Mouse (Mus musculus): ENCODE data around the gene Unc5a.

The Unc5a gene

DNA sequence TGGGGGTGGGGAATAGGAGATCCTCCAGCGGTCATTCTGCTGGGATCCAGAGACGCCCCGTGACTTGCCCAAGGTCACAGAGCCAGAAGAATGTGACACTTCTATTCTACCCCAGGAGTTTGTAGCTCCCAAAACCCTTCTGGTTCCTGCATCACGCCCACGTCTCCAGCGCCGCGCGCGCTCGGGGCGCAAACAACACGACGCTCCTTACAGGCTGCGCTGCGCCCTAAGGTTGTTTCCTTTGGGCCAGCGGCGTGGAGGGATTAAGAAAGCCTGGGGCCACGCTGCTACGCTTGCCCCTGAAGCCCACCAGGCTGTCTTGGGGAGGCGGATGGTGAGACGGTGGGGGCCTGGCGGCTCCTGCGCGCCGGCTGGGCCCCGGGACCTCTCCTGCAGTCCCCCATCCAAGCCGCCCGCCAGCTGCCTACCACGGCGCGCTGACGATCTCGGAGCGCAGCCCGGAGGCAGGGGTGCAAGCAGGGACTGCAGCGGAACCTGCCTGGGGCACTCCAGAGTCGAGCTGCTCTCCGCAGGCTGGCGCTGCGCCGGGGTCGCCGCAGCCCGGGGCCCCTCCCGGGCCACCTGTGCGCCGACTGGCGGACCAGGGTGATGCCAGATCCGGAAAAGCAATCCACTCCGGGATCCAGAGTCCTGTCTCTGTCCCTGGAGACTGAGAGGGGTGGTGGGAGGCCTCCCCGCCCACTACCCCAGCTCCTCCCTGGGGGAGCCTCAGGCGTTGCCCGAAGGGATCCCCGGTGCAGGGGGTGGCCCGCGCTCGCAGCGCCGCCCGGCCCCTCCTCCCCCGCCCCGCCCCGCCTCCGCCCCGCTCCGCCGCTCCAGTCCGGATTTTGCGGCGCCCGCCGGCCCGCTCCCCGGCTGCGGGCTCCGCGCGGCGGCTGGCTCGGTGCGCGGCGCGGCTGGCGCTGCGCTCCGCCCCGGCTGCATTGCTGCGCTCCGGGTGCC, at the start of gene Unc5a:
TSS of gene Unc5a (plus strand) at position 881 of the 963 bp plus-strand sequence.
- peak in 1 of 2 experiments; percentile 3 for DNase-seq

DNA sequence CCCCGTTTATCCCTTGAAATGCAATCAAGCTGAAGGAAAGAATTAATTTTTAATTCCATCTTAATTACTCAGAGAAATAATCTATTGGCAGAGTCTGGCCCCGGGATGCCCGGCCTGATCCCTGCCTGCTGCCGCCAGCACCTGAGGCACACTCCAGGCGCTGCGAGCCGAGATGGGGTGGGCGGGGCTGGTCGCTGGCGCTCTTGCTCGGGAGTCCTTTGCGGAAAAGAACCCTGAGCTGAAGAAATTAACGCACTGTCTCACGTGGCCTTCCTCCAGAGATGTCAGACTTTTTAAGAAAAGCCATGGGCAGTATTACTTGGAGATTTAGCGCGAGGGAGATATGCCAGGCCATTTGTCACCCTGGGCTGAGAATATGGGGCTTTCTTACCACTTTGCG, 37.2 kb upstream of the Unc5a start:
- no peak for DNase-seq

DNA sequence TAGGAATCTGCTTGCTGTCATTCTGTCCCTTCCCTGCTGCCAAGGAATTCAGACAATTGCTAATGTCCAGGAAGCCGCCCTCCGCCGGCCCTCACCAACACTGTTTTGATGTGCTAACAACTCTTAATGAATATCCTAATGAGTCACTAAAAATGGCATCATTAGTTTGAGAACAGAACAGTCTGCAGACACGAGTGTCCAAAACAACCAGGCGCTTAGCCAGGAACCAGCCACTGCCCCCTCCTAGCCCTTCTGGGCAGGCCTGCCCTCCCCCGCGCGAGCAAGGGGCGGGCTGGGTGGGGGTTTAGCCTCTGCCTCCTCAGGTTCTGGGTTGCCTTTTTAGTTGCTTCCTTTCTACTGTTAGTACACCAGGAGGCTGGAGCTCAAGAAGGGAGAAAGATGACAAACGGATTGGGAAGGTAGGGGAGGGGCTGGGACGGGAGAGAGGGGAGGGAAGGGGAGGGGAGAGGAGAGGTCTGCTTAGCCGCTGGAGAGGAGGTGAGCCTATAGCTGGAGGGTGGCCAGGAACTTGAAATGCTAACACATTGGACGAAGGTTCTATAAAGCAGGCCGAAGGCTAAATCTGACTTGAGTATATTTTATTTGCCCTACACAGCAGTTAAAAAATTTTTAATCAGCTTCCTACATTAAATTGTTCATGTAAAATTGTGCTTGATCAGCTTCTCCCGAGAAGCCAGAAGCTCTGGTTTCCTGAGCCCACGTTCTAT, 36.2 kb upstream of the Unc5a start:
- DNase-seq, result no peak

DNA sequence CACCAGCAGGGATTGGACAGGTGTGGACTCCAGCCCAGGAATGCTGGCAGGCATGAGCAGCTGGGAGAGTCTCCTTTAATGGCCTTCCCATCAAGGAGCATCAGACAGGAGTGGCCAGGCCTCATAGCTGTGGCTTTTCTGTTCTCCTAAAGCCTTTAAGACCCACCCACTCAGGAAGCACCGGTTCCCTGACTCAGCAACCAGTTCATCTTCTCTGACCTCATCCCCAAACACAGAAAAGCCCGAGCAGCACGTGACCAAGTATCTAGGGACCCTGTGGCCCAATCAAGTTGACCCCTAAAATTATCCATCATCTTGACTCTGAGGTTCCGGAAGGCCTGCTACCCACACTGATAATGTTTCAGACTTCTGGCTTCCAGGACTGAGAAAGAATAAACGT, 32.6 kb upstream of the Unc5a start:
- DNase-seq, result no peak

DNA sequence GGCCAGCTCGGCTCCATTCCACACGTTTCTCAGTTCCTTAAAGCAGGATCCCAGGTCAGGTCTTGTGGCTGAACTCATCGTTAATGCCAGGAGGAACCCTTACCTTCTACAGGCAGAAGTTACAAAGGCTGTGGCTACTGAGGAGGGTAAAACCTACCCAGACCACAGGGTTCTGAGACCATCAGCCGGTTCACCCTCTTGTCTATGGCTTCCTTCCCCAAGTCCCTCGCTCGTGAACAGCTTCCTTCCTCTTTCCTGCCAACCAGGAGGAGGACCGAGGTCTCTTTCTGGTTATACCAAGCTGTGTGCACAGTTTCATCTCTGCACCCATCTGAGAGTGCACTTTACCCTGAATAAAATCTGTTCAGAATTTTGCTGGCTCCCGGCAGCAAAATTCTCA, 30.3 kb upstream of the Unc5a start:
- DNase-seq, result no peak

DNA sequence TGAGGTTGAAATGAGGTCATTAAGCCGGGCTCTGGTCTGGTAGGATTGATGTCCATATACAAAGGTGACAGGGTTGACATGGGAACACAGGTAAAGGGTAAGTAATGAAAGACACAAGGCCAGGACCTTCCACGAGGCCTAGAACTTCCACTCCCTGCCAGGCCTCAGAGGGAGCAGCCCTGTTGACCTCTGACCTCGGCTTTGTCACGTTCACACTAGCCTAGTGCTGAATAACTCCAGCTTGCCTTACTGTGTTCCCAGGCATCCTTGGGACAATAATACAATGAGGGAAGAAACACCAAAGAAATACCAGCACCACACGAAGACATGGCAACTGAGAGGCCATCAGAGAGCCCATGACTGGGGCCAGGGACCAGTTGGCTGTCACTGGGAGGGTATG, 29.5 kb upstream of the Unc5a start:
- DNase-seq, result no peak

DNA sequence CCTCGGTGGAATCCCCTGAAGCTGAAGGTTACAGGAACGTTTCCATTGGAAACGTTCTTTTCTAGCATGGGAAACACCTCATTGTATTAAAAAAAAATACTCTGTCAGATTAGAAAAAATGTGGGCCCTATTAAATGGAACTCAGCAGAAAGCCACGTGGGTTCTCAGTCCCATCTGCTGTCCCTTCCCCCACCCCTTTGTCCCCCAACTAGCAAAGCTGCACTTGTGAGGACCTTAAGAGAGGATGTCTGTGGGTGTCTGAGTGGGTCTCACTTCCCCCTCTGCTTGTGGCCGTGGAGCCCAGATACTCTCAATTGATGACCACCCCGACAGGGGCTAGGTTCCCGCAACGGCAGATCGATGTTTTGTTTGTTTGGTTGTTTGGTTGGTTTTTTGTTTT, 27.5 kb upstream of the Unc5a start:
- no peak for DNase-seq

DNA sequence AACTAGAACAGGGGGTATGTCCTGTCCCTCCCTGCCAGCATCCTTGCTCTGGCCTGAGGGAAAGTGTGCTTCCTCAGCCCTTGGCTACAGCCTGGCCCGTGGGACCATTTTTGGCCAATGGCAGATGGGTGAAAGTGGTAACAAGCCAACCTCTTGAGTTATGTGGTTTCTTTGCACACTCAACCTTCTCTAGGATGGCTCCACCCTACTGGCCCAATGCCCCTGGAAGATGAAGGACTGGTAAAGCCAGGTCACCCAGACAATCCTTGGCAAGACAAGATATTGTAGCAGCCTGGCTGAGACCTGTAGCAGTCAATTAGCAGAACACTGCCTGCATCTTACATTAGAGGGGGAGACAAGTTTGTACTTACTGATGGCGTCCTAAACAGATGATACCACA, 25.5 kb upstream of the Unc5a start:
- DNase-seq, result no peak

DNA sequence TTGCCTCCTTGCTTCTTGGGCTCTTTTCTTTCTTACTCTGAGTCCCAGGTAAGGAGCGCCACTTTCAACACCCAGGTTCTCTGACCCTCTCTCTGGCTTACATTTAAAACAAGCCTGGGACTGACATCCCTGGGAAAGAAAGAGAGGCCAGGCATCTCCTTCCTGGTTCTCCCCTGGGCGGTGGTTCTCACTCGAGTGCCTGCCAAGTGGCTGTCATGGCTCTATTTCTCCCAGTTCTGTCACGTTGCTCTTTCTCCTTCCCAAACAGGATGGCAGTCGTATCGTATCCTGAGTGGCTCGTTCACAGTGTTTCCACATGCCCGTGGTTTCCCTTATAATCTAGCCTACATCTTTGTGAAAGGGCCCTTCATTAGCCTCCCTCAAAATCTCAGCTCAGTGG, 23.7 kb upstream of the Unc5a start:
- no peak for DNase-seq

DNA sequence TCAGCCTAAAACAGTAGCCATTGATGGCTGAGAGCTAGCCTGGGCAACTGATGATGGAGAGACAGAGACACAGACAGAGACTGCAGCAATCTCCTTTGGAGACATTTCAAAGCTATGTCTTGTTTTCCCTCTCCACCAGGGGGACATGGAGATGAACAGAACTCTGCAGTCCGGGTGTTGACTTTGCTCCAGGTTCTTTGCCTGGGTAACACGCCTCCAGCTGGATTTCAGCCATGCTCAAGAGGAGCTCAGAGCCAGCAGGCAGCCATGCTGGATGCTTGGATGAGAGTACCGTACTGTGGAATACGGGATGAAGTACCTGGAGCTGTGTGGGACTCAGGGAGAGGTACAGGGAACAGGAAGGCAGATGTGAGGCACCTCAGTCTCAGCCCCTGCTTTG, 22.6 kb upstream of the Unc5a start:
- no peak for DNase-seq

DNA sequence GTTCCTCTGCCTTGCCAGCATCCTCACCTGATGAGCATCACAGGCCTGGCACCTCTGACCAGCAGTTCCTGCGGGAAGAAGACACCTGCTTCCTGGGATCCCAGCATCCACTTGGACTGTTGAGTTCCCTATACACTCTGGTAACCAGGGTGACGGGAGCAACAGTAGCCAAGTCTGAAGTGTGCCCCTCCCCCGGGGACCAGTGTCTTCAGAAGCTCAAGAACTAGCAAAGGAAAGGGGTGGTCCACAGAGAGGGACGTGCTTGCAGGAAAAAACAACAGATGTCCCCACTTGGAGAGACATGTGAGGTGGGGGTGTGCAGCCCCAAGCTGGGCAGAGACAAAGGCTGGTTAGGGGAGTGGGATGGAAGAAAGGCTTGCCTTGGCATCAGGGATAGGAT, 19.1 kb upstream of the Unc5a start:
- DNase-seq, result no peak

DNA sequence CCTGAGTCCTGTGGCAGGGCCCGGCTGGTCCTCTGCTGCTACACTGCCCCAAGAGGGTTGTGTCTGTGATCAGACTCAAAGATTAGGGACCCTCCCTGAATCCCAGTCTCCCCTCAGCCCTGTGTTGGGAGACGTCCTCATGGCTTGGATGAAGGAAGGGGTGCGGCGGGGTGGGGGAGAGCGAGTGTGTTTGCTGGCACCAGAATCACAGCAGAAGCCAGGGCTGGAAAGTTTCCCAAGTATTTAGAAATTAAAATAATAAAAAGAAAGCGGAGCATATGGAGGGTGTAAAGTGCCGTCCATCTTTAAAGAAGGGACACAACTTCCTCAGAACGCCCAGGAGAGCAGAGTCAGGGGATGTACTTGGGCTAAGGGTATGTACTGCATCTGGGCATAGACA, 14.3 kb upstream of the Unc5a start:
- no peak for DNase-seq

DNA sequence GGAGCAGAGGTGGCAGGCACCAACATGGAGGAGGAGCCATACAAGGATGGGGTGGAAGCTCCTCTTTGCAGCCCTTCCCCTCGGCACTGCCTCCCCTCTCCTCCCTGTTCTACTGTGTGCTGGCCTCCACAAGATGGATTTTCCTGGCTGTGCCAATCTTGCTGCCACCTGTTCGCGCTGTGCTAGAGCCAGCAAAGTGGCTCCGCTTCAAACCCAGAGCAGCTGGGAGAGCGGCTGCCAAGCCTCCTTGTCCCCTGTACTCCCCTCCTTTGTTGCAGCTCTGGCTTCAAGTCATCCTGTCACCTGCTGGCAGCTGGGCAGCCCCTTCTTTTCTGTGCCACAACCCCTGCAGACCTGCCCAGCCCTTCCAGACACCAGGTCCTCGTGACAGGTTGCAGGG, 13.0 kb upstream of the Unc5a start:
- DNase-seq, result no peak

DNA sequence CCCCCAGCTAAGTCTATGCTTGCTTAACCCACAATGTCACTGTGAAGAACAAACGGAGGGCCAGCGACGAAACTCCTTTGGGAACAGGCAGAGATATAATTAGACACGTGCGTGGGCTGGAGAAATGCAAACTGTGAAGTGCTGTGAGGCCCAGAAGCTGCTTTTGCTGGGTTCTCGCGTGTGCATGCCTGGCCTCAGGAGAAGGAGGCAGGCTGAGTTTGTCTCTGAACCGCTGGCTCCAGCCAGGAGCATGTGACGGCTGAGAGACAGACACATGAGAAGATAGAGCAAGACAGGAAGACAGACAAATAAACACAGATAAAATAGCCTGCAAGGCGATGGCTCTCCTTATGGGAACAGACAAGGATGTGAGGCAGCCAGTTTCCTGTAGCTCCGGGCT, 11.3 kb upstream of the Unc5a start:
- no peak for DNase-seq

DNA sequence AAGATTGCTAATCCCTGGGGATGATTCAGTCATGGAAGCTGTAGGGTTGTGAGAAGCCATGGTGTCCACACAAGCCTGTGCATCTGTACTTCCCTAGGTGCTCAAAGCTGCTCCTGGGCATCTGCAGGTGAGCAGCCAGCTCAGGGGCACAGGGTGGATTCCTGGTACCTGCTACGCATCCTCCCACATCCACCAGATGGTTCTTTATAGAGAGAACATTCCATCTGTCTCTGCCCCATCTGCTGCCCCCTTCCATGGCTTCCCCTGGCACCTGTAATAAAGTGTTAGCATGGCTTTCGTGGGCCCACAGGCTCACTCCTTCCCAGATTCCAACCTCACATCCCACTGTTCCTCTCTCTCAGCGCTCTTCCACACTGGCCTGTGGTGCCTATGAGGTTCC, 10.7 kb upstream of the Unc5a start:
- no peak for DNase-seq

DNA sequence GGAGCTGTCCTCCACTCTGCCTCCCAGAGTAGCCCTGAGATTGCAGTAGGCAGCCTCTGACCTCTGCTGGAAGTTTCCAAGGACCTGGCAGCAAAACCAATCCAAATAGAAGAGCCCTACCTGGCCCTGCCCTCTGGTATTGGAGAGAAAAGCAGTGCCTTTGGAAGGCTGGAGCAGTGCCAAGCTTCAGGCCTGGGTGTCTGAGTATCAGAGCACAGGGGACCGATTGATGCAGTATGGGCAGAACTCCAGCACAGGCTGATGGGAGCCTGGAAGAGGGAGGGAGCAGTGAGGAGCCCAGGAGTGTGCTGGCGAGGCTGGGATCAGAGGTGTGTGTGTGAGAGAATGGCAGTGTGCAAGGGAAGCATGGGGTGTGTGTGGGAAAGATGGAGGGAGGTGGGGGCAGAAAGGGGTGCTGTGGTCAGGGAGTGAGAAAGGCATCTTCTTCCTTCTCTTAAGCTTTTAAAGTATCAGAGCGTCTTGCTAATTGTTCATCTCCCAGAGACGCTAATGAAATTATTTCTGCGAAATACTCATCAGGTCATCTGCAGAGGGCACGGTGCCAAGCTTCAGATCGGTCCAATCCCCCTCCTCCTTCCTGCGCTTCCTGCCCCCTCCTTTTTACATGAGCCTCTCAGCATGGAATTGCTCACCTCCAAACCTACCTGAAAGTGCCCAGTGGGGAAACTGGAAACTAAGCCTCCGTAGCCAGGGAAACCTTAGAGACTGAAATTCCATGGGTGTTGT, 4.6 kb upstream of the Unc5a start:
- DNase-seq, result no peak

DNA sequence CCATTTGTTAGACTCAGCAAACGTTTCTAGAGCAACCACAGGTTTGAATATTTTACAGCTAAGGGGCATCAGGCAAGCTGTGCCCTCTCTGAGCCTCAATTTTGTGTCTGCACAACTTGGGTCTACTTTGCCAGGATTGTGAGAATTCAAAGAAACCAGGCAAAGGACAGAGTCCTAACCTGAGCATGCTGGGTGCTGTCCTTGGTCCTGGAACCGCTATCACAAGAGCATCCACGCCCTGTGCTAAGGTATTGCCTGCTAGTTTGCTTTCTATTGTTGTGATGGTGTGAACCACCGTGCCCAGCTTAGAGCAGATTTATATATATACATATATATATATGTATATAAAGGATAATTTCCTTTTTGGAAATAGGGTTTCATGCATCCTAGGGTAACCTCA, 3.9 kb upstream of the Unc5a start:
- DNase-seq, result peak; percentile 21 to 22

DNA sequence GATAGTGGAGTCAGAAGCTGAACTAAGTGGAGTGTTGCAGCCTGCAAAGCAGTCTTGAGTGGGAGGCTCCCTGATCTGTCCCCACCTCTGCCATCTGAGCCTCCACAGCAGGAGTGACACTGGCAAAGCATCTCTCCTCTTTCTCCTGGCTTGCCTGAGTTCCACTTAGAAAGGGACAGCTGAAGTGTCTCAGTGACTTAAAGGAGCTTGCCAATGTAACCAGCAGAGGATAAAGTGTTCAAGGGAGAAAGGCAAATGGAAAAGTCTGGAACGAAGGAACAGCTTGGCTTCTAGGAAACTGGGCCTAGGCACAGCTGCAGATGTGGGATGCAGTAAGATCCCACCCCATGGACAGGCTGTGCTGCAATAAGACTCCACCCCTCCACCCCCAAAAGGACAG, 2.8 kb upstream of the Unc5a start:
- no peak for DNase-seq

DNA sequence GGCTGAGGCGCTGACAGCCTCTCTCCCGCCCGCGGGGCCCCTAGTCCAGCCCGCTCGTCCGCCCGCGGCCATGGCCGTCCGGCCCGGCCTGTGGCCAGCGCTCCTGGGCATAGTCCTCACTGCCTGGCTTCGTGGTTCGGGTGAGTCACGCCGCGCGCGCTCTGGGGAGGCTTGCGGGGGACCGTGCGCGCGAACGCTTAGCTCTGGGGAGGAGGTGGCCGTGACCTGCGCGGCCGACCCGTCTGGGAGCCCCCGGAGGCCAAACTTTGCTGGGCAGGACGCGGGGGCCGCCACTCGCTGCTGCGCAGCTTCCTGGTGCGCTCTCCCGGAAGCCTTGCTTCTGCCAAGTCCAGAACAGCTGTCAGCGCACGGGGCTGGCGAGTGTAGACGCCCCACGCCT, 381 bp downstream of the Unc5a start:
- DNase-seq, result peak in 1 of 2 experiments; percentile 2

DNA sequence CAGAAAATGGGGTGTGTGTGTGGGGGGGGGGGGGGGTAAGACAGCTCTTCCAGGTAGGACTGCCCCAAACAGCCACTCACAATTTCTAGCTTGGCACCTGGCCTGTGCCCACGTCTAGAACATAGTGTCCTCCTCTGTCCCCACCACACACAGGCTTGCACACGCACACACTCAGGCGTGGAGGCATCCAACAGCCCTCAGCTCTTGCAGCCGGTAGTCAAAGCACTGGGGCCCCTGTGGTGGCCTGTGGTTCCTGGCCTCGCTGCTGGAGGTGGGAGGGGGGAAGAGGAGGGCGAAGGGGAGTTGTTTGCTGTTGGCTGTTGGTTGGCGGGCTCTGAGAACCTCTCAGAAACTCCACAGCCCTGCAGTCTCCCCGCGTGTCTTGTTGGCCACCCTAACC, 920 bp downstream of the Unc5a start:
- DNase-seq, result no peak

DNA sequence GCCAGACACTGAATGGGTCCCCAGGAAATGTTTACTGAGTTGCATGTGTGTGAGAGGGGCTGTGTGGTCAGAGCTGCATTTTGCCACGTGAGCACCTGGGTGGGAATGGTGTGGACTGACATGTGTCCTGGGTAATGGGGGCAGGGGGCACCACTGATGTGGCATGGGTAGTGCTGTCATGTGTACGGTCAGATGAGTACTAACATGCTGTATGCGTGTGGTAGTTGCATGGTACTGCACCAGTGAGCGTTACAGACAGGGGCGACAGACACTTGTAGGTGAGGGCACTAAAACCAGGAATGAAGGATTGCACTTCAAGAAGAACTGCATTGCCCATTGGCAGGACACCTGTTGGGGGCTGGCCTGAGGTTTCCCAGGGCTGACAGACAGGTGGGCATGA, 2.0 kb downstream of the Unc5a start:
- DNase-seq, result no peak

DNA sequence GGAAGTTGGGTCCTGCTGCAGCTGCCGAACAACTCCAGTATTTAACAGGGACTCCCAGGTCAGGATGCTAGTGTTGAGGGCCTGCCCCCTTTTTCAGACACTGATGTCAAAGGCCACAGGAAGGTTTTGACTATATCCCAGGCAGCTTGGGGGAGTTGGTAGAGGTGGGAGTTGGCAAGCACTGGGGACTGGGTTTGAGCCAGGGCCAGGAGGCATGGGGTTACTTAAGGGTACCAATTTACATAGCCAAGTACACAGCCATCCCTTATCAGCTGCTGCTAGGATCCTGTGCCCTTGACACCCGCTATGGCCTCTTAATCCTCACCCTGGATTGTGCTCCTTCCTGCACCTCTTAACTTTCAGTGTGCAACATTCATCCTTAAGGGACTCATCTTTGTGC, 5.5 kb downstream of the Unc5a start:
- DNase-seq, result no peak

DNA sequence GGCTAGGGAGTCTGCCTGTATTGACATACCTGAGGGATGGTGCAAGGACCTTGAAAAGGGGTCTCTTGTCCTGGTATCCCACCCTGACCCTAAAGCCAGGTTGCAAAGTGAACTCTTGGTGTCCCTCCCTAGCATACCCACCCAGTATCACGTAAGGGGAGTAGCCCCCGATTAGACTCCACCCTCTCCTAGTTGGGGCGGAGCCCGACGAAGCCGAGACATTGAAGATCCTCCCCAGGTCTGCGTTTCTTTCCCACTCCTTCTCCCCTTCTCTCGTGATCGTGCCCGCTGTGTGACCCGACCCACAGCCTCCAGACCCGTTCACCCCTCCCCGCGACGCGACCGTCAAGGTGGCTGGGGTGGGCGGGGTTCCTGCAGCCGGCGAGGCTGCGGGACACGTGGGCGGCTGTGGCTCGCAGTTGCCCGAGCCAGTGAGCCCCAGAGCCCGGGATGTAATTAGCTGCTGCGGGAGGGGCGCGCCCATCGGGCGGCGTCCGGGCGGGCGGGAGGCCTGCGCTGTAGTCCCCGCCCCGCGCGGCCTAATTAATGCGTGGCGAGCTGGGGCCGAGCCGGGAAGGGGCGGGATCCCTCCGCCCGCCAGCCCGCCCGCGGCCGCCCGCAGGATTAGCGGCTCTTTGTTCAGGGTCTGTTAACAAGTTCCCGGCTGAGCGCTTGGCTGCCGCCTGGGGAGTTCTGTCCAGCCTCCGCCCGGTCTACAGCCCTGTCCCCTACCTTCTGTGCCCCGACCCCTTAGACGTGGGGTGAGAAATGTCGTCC, 6.7 kb downstream of the Unc5a start:
- peak in 1 of 2 experiments; percentile 10 for DNase-seq

Measured in B cell, adult 2 months (primary cell).